Mouse (Mus musculus): ENCODE data around the gene Flad1.

Flad1 gene

GRCm38 (mm10) chr3:89382950-89383349 lies 28.7 kb downstream of the Flad1 start:
- no peak for DNase-seq (ENCODE audit: low read depth, low spot score)

- no peak for DNase-seq (ENCODE audit: low read depth, low spot score)
Measured at GRCm38 (mm10) chr3:89382033-89382882, 29.4 kb downstream of the Flad1 start.

- DNase-seq (ENCODE audit: low read depth, low spot score) = no peak
Measured at GRCm38 (mm10) chr3:89381233-89381632, 30.4 kb downstream of the Flad1 start.

GRCm38 (mm10) chr3:89380711-89381110 lies 31.0 kb downstream of the Flad1 start:
- no peak for DNase-seq (ENCODE audit: low read depth, low spot score)

- no peak for DNase-seq (ENCODE audit: low read depth, low spot score)
Measured at GRCm38 (mm10) chr3:89380291-89380690, 31.4 kb downstream of the Flad1 start.

- DNase-seq (ENCODE audit: low read depth, low spot score) = no peak
Measured at GRCm38 (mm10) chr3:89379388-89380131, 32.1 kb downstream of the Flad1 start.

GRCm38 (mm10) chr3:89378394-89379067 lies 33.1 kb downstream of the Flad1 start:
- peak; percentile 70 for DNase-seq (ENCODE audit: low read depth, low spot score)

GRCm38 (mm10) chr3:89377831-89378230 lies 33.8 kb downstream of the Flad1 start:
- DNase-seq (ENCODE audit: low read depth, low spot score) = no peak

GRCm38 (mm10) chr3:89373581-89374231 lies 38.0 kb downstream of the Flad1 start:
- no peak for DNase-seq (ENCODE audit: low read depth, low spot score)

GRCm38 (mm10) chr3:89367338-89367737 lies 44.3 kb downstream of the Flad1 start:
- DNase-seq (ENCODE audit: low read depth, low spot score) = no peak

GRCm38 (mm10) chr3:89365486-89366414 lies 45.9 kb downstream of the Flad1 start:
- no peak for DNase-seq (ENCODE audit: low read depth, low spot score)

GRCm38 (mm10) chr3:89365153-89365485 lies 46.6 kb downstream of the Flad1 start, which contains the start of gene Dcst1:
Dcst1 (minus strand) TSS chr3:89365253.
- DNase-seq (ENCODE audit: low read depth, low spot score) = no peak

- DNase-seq (ENCODE audit: low read depth, low spot score) = no peak
Measured at GRCm38 (mm10) chr3:89364631-89365030, 47.0 kb downstream of the Flad1 start.

GRCm38 (mm10) chr3:89361675-89362074 lies 50.0 kb downstream of the Flad1 start, which contains the start of gene Dcst2:
Dcst2 (plus strand) TSS chr3:89361975.
- no peak for DNase-seq (ENCODE audit: low read depth, low spot score)

GRCm38 (mm10) chr3:89360237-89360636 lies 51.4 kb downstream of the Flad1 start:
- no peak for DNase-seq (ENCODE audit: low read depth, low spot score)

GRCm38 (mm10) chr3:89359630-89360029 lies 52.0 kb downstream of the Flad1 start:
- no peak for DNase-seq (ENCODE audit: low read depth, low spot score)

GRCm38 (mm10) chr3:89356029-89356428 lies 55.6 kb downstream of the Flad1 start:
- no peak for DNase-seq (ENCODE audit: low read depth, low spot score)

GRCm38 (mm10) chr3:89355512-89355902 lies 56.2 kb downstream of the Flad1 start:
- DNase-seq (ENCODE audit: low read depth, low spot score) = no peak

- peak; percentile 63 for DNase-seq (ENCODE audit: low read depth, low spot score)
Measured at GRCm38 (mm10) chr3:89354816-89355511, 56.7 kb downstream of the Flad1 start.

GRCm38 (mm10) chr3:89351271-89351670 lies 60.4 kb downstream of the Flad1 start:
- DNase-seq (ENCODE audit: low read depth, low spot score) = no peak
